Mouse (Mus musculus) forebrain, embryonic 14.5 days (tissue): Measurements from ENCODE around the gene Pik3r1. TPM values are rescaled to one million over a fixed set of nuclear protein-coding genes. Genes with fewer than 3 reads are reported as not detected.

Source experiments
- ATAC-seq: fragments of 200-750 bp; cut with Nextera tagmentation; 2 replicates; pipeline ENCODE4 v1.8.0; 2017; ENCODE audit warnings: mild to moderate bottlenecking, moderate library complexity
- DNase-seq: peaks from one replicate; pipeline ENCODE4 v3.0.0-alpha.2; 2015; ENCODE audit warnings: low spot score
- H3K27ac ChIP-seq: fragments of 300-500 bp; sonication (generic); 2 replicates; pipeline ENCODE4 v1.5.1; 2014; ENCODE audit warnings: low read depth, mild to moderate bottlenecking, control low read depth, low read length, moderate library complexity
- H3K27me3 ChIP-seq: fragments of 300-500 bp; sonication (generic); replicated peaks from 2 replicates; pipeline ENCODE4 v1.6.1; 2014; ENCODE audit warnings: low read length, control low read depth, mixed read lengths; ENCODE audit not compliant: control insufficient read depth, insufficient read depth
- H3K36me3 ChIP-seq: fragments of 300-500 bp; sonication (generic); 2 replicates; pipeline ENCODE4 v1.6.1; 2014; ENCODE audit warnings: low read length, control low read depth; ENCODE audit not compliant: control insufficient read depth, insufficient read depth
- H3K4me1 ChIP-seq: fragments of 300-500 bp; sonication (generic); 2 replicates; pipeline ENCODE4 v1.6.1; 2014; ENCODE audit warnings: antibody characterized with exemption, low read length, control low read depth; ENCODE audit not compliant: control insufficient read depth, insufficient read depth
- H3K4me2 ChIP-seq: fragments of 300-500 bp; sonication (generic); 2 replicates; pipeline ENCODE4 v1.6.1; 2014; ENCODE audit warnings: mild to moderate bottlenecking, control low read depth, low read length
- H3K4me3 ChIP-seq: fragments of 300-500 bp; sonication (generic); 2 replicates; pipeline ENCODE4 v1.5.1; 2014; ENCODE audit warnings: low read depth, low read length, control low read depth
- H3K9ac ChIP-seq: fragments of 300-500 bp; sonication (generic); 2 replicates; pipeline ENCODE4 v1.6.1; 2014; ENCODE audit warnings: mild to moderate bottlenecking, low read length, control low read depth, moderate library complexity
- H3K9me3 ChIP-seq: fragments of 300-500 bp; sonication (generic); replicated peaks from 2 replicates; pipeline ENCODE4 v1.6.1; 2016; ENCODE audit warnings: low read length, control low read depth, mixed read lengths; ENCODE audit not compliant: control insufficient read depth
- WGBS: fragments of 180-500 bp; shearing (Covaris S2); extraction: QIAGEN DNeasy Blood & Tissue Kit; methylation state at CpG from one replicate; pipeline ENCODE4 v1.1.7; 2014; 5-methylcytosine and 5-hydroxymethylcytosine counted together
- polyA plus RNA-seq: library from polyadenylated mRNA; unstranded; fragments of >200 nt; fragmentation: Nextera tagmentation; extraction: Ambion mirVana; gene quantifications from 2 replicates; pipeline ENCODE4 v1.2.1, GENCODE M21; 2014

Gene Pik3r1
- polyA plus RNA-seq, 1 experiment from 2014 or later: 26.8 TPM

DNA sequence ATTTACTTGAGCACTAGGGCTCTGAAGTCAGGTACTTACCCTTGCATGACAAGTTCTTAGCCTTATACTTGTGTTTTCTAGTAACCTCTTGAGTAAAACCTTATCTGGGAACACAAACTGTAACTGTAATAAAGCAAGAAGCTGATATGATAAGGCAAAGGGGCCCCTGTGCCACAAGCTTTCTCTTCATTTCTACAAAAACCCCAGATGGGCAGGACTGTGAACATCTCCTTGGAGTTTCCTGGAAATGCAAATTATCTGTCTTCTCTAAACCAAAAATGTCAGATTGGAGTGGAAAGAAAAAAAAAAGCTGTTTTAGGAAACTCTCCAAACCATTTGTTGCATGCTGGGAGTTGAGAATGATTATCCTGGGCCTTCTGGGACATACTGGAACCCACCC, 3.1 kb upstream of the Pik3r1 start:
- Histone ChIP-seq H3K4me2 (no peak overlapping the region), H3K9ac (no peak overlapping the region), H3K9me3 (no peaks in the 10 kb centered on the region), H3K27me3 (no peaks in the 10 kb centered on the region), H3K27ac (no peak overlapping the region), H3K36me3 (no peaks in the 10 kb centered on the region), H3K4me3 (no peak overlapping the region), H3K4me1 (peaks cover 5% of the 10 kb centered on the region)
- DNase-seq: no peak
- ATAC-seq: no peak

DNA sequence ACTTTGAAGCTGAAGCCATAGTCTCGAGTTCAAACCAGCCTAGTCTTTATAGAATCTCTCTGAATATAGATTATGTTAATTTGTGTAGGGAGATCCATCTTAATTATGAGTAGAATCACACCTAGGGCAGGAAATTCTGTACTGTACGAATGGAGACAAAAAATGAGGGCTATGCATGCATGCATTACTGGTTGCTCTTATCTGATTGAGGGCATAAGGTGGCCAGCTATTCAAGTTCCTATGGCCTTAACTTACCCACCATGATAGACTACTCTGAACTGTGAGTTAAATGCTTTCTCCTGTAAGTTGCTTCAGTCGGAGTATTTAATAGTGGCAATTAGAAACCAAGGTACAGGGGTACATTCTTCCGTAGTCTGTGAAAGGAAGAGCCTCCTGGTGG, 1.9 kb upstream of the Pik3r1 start:
- no peaks in the 10 kb centered on the region for H3K36me3 ChIP-seq
- H3K4me1 ChIP-seq: peaks cover 14% of the 10 kb centered on the region
- H3K27ac ChIP-seq: no peak overlapping the region
- no peak overlapping the region for H3K9ac ChIP-seq
- no peaks in the 10 kb centered on the region for H3K27me3 ChIP-seq
- DNase-seq: no peak
- no peak for ATAC-seq
- no peaks in the 10 kb centered on the region for H3K9me3 ChIP-seq
- no peak overlapping the region for H3K4me2 ChIP-seq
- H3K4me3 ChIP-seq: no peak overlapping the region
- WGBS: 91% methylated on average over 4 of the region's 4 CpGs

GRCm38 (mm10) chr13:101768630-101768991, 594 bp upstream of the Pik3r1 start:
- Histone ChIP-seq H3K9me3 (no peaks in the 10 kb centered on the region), H3K4me2 (peak overlapping the region; percentile 90), H3K9ac (peak overlapping the region; percentile 93), H3K4me3 (peak overlapping the region; percentile 91), H3K4me1 (peaks cover 16% of the 10 kb centered on the region), H3K27me3 (no peaks in the 10 kb centered on the region), H3K36me3 (no peaks in the 10 kb centered on the region), H3K27ac (peak overlapping the region; percentile 75; the same call in 1 of the 2 replicates)
- DNase-seq: no peak
- under 1% methylated on average over 17 of the region's 17 CpGs for WGBS
- peak; percentile 6; the same call in 1 of the 2 replicates for ATAC-seq

GRCm38 (mm10) chr13:101767013-101767808, 806 bp downstream of the Pik3r1 start:
- DNase-seq: peak; percentile 69
- peak overlapping the region; percentile 90 for H3K4me2 ChIP-seq
- peaks cover 16% of the 10 kb centered on the region for H3K4me1 ChIP-seq
- under 1% methylated on average over 59 of the region's 60 CpGs for WGBS
- no peaks in the 10 kb centered on the region for H3K36me3 ChIP-seq
- H3K27me3 ChIP-seq: no peaks in the 10 kb centered on the region
- H3K9me3 ChIP-seq: no peaks in the 10 kb centered on the region
- peak overlapping the region; percentile 96 for H3K27ac ChIP-seq
- ATAC-seq: peak; percentile 51
- peak overlapping the region; percentile 91 for H3K4me3 ChIP-seq
- peak overlapping the region; percentile 93 for H3K9ac ChIP-seq

DNA sequence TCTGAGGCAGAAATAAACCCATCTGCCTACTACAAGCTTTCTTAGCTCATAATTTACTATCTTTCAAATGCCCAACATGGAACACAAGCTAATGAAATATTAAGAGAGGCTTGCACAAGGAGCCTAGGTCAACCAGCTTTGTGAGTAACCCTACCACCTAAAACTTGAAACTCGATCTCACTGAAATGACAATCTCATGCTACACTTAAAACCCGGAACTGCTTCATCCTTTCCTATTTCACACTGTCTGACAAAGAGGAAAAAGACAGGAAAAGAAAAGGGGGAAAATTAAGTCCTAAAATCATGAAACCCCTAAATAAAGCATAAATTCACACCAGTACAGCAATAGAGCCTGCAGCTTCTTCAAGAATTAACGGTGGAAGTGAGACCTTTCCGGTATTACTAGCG, 1.4 kb downstream of the Pik3r1 start:
- Histone ChIP-seq H3K27me3 (no peaks in the 10 kb centered on the region), H3K9ac (peak overlapping the region; percentile 93), H3K9me3 (no peaks in the 10 kb centered on the region), H3K4me3 (peak overlapping the region; percentile 91), H3K4me1 (peaks cover 17% of the 10 kb centered on the region), H3K27ac (peak overlapping the region; percentile 96), H3K36me3 (no peaks in the 10 kb centered on the region), H3K4me2 (peak overlapping the region; percentile 90)
- ATAC-seq: no peak
- DNase-seq: no peak
- WGBS: 2% methylated on average over 5 of the region's 5 CpGs

GRCm38 (mm10) chr13:101765976-101766375, 2.0 kb downstream of the Pik3r1 start:
- Histone ChIP-seq H3K4me2 (peak overlapping the region; percentile 90), H3K9me3 (no peaks in the 10 kb centered on the region), H3K4me3 (peak overlapping the region; percentile 91), H3K9ac (peak overlapping the region; percentile 93; the same call in 1 of the 2 replicates), H3K27me3 (no peaks in the 10 kb centered on the region), H3K4me1 (peaks cover 19% of the 10 kb centered on the region), H3K36me3 (no peaks in the 10 kb centered on the region), H3K27ac (no peak overlapping the region)
- 53% methylated on average over 3 of the region's 3 CpGs for WGBS
- DNase-seq: no peak
- ATAC-seq: no peak

DNA sequence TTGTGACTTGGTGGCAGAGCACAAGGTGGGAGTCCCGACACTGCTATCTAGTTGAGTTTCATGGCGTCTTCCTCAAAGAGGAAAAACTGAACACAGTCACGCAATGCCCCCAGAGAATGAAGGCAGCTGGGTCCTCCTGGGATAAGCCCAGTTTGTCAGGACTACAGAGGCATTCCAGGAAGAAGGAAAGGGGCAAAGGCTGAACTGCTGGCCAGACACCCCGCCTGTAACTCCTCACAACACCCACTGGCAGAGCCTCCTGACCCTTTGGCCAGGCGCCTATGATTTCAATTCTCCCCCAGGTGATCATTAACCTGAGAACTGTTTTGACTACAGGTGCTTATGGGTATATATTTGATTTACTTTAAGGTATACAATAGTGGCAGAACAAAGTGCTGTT, 3.9 kb downstream of the Pik3r1 start:
- ATAC-seq (no peak), DNase-seq (no peak)
- 88% methylated on average over 5 of the region's 5 CpGs for WGBS

GRCm38 (mm10) chr13:101763676-101764075, 4.3 kb downstream of the Pik3r1 start:
- ATAC-seq (no peak), DNase-seq (no peak)
- Histone ChIP-seq H3K4me2 (no peak overlapping the region), H3K27me3 (no peaks in the 10 kb centered on the region), H3K36me3 (no peaks in the 10 kb centered on the region), H3K4me1 (peaks cover 25% of the 10 kb centered on the region), H3K9me3 (no peaks in the 10 kb centered on the region), H3K4me3 (no peak overlapping the region), H3K9ac (no peak overlapping the region), H3K27ac (no peak overlapping the region)
- WGBS: 86% methylated on average over 9 of the region's 9 CpGs

More for the DNA sequence above, 3.9 kb downstream of the Pik3r1 start:
- Histone ChIP-seq H3K4me3 (no peak overlapping the region), H3K27me3 (no peaks in the 10 kb centered on the region), H3K27ac (no peak overlapping the region), H3K4me1 (peaks cover 23% of the 10 kb centered on the region), H3K36me3 (no peaks in the 10 kb centered on the region), H3K9me3 (no peaks in the 10 kb centered on the region), H3K4me2 (no peak overlapping the region), H3K9ac (no peak overlapping the region)

DNA sequence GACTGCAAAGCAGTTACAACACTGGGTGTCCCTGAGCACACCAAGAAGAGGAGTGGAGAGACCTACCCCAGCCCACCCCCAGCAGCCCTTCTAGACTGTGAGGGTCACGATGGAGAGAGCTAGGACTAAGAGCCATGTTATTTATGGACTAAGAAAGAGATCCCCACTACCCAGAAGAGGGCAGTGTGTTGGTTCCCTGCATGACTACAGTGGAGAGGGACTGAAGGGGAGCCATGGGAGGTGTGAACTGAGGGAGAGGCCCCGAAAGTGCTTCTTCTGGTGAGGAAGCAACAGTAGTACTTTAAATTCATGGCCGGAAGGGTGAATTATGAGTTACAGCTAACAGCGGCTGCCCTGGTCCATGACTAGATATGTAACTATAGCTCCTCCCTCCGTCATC, 4.9 kb downstream of the Pik3r1 start:
- H3K9me3 ChIP-seq: no peaks in the 10 kb centered on the region
- no peak overlapping the region for H3K4me2 ChIP-seq
- DNase-seq (no peak), ATAC-seq (no peak)
- no peak overlapping the region for H3K27ac ChIP-seq
- H3K9ac ChIP-seq: no peak overlapping the region
- WGBS: 87% methylated on average over 5 of the region's 5 CpGs
- H3K36me3 ChIP-seq: no peaks in the 10 kb centered on the region
- H3K4me1 ChIP-seq: peaks cover 27% of the 10 kb centered on the region
- no peaks in the 10 kb centered on the region for H3K27me3 ChIP-seq
- H3K4me3 ChIP-seq: no peak overlapping the region
